Mouse (Mus musculus) kidney, postnatal 14 days (tissue): Measurements from ENCODE around the gene Vmn2r5.
"Not testable (repeated sequence)": the region's sequence is repeated elsewhere in the genome, so short reads cannot be mapped to it uniquely, and the experiment has no call there.

ENCODE experiments used
- DNase-seq: peaks from one replicate; pipeline ENCODE4 v3.0.0; 2022; ENCODE audit warnings: mixed read lengths

Vmn2r5 gene

DNA sequence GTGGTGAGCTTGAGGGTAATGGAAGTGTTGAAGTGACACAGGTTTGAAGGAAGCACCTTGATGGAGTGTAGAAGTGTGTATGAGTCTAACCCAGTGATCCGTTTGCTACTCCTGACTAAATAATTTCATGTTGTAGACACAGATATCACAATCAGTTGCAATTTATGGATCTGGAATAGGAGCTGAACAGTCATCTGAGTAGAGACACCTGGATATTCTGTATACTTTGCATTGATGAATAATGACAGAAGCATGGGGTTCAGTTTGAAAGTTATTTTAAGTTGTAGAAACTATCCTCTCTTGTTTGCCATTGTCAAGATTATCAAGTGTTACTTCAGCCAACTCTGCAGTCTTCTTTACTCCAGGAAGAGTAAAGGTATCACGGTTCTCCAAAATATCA lies at the start of gene Vmn2r5:
TSS of gene Vmn2r5 (minus strand) at position 101 of the 400 bp plus-strand sequence.
- DNase-seq = not testable (repeated sequence)

DNA sequence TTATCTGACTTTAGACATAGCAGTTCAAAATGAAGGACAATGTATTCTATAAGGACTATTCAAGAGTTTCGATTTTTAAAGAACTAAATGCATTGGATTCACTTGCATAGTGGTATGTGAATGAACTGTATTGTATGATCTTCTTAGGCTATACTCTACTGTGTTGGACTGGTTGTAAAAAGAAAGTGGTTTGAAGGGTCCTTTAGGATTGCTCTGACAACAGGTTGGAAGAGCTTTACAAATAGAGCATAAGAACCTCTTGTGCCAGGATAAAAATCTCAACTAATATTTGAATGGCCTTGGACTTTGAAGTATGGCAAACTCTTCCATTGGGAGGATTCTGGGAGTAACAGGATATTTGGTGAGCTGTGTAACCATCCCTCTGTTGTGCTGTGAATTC lies 13.9 kb upstream of the Vmn2r5 start:
- DNase-seq = not testable (repeated sequence)
